Comparison of ENCODE assay signal across 9 mouse cellular contexts in the genomic region with DNA sequence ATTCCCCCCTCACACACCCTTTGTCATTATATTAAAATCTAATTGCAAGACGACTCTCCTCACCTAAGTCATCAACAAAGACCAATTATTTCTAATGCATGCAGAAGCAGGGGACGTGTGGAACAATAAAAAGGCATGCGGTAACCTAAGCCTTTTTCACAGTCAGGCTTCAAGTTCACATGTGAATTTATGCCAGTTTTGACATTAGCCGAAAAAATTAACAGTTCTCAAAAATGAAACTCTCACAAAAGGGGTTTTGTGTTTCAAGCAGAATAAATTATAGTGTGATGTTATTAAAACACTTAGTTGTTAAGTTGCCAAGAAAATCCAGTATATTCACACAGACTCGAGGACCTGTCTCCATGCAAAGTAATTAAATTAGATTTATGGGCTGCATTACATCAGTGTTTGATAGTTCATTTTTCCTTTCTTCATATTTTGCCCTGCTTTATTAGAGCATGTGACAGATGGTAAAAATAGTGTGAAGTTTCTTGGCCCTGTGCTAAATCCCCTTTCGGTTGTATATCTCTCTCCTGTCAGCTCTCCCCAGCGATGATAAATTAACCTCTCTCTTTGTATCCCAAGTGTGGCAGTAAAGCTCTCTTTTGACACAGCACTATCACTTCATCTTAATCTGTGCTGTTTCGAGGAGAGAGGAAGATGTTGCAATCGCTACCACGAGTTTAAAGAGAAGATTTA.
DNase-seq lines count a peak whose midpoint lies in the region; ATAC-seq and TF ChIP-seq lines count a peak whose summit lies in the region.
"Had no signal": no experiment of that assay in that cellular context is flagged by ENCODE, and none has a peak within 500 bp of the region (broad histone marks: within the 10 kb centered on the region; RNA-seq: fewer than 3 reads in every experiment).

No protein-coding gene starts in this region.

- H3K4me1 ChIP-seq in forebrain, embryonic 14.5 days (ENCODE audit: control insufficient read depth, insufficient read depth, low read length) = peaks cover 16% of the 10 kb centered on the region
- H3K4me1 ChIP-seq in limb, embryonic 12.5 days (replicated peaks) = peaks cover 19% of the 10 kb centered on the region
- H3K4me1 ChIP-seq in liver, postnatal 0 days (ENCODE audit: insufficient read depth) = no peaks in the 10 kb centered on the region

- H3K27me3 ChIP-seq in forebrain, embryonic 14.5 days (replicated peaks; ENCODE audit: control insufficient read depth, insufficient read depth, low read length) = no peaks in the 10 kb centered on the region
- peaks cover 34% of the 10 kb centered on the region for H3K27me3 ChIP-seq in limb, embryonic 12.5 days
- H3K27me3 ChIP-seq in liver, postnatal 0 days (ENCODE audit: insufficient read depth, low read length) = no peaks in the 10 kb centered on the region
- H3K27me3 ChIP-seq: midbrain, embryonic 12.5 days had no signal

- intact Hi-C loops in gastrocnemius, adult 2 months (cut with DNase I) = loop anchor here (1.0 to 5.0 kb wide), 2 partner anchors 153 to 286 kb away; no protein-coding TSS in a partner anchor
- intact Hi-C loops in heart, postnatal 14 days (cut with DNase I) = no loop called here

- peak overlapping the region; percentile 31; the same call in 1 of the 2 replicates for H3K27ac ChIP-seq in gastrocnemius, adult 2 months
- H3K27ac ChIP-seq in forebrain, embryonic 14.5 days (ENCODE audit: low read depth, low read length) = peak overlapping the region; percentile 29; the same call in 1 of the 2 replicates
- no peak overlapping the region for H3K27ac ChIP-seq in limb, embryonic 12.5 days
- no peak overlapping the region for H3K27ac ChIP-seq in liver, postnatal 0 days (ENCODE audit: low read depth)
- H3K27ac ChIP-seq: midbrain, embryonic 12.5 days had no signal

- TF ChIP-seq EP300 in liver, postnatal 0 days (IDR thresholded peaks at IDR 0.05; ENCODE audit: low read depth) = no peak

- no peaks in the 10 kb centered on the region for H3K9me3 ChIP-seq in forebrain, embryonic 14.5 days (replicated peaks; ENCODE audit: control insufficient read depth, low read length)
- H3K9me3 ChIP-seq in limb, embryonic 12.5 days = no peaks in the 10 kb centered on the region
- H3K9me3 ChIP-seq in liver, postnatal 0 days (ENCODE audit: low read length) = no peaks in the 10 kb centered on the region
- H3K9me3 ChIP-seq: midbrain, embryonic 12.5 days had no signal

- H3K9ac ChIP-seq in forebrain, embryonic 14.5 days (ENCODE audit: low read length) = no peak overlapping the region
- no peak overlapping the region for H3K9ac ChIP-seq in limb, embryonic 12.5 days (replicated peaks)
- H3K9ac ChIP-seq in liver, postnatal 0 days (replicated peaks) = no peak overlapping the region
- H3K9ac ChIP-seq: midbrain, embryonic 12.5 days had no signal

- ATAC-seq in forebrain, embryonic 14.5 days = peak; percentile 63
- ATAC-seq in limb, embryonic 12.5 days (ENCODE audit: insufficient number of reproducible peaks, insufficient read depth, low FRiP score, low TSS enrichment, low read depth) = peak; percentile 48; the same call in 1 of the 2 replicates
- ATAC-seq in liver, postnatal 0 days = no peak

- 21% methylated on average over 10 of the region's 10 CpGs for WGBS in forebrain, embryonic 14.5 days
- WGBS in limb, embryonic 12.5 days = 17% methylated on average over 10 of the region's 10 CpGs
- 44% methylated on average over 10 of the region's 10 CpGs for WGBS in liver, postnatal 0 days (ENCODE audit: insufficient replicate concordance)

- DNase-seq in gastrocnemius, adult 2 months = no peak
- no peak for DNase-seq in gastrocnemius, adult 18-20 months (ENCODE audit: low spot score)
- peak; percentile 93 for DNase-seq in 3T3-L1 (ENCODE audit: low read depth, low spot score)
- peak; percentile 75 for DNase-seq in forebrain, embryonic 14.5 days (ENCODE audit: low spot score)
- DNase-seq in right cerebral cortex, postnatal 4 days = no peak
- no peak for DNase-seq in heart, postnatal 14 days
- no peak for DNase-seq in liver, postnatal 0 days

- H3K36me3 ChIP-seq in forebrain, embryonic 14.5 days (ENCODE audit: control insufficient read depth, insufficient read depth, low read length) = no peaks in the 10 kb centered on the region
- H3K36me3 ChIP-seq in limb, embryonic 12.5 days = no peaks in the 10 kb centered on the region
- H3K36me3 ChIP-seq in liver, postnatal 0 days (replicated peaks; ENCODE audit: insufficient read depth, low read length) = no peaks in the 10 kb centered on the region
- H3K36me3 ChIP-seq: midbrain, embryonic 12.5 days had no signal

- H3K4me2 ChIP-seq in forebrain, embryonic 14.5 days (ENCODE audit: low read length) = no peak overlapping the region
- no peak overlapping the region for H3K4me2 ChIP-seq in limb, embryonic 12.5 days
- no peak overlapping the region for H3K4me2 ChIP-seq in liver, postnatal 0 days (ENCODE audit: low read depth, low read length)
- H3K4me2 ChIP-seq: midbrain, embryonic 12.5 days had no signal

- no peak overlapping the region for H3K4me3 ChIP-seq in gastrocnemius, adult 2 months
- H3K4me3 ChIP-seq in forebrain, embryonic 14.5 days (ENCODE audit: low read depth, low read length) = no peak overlapping the region
- H3K4me3 ChIP-seq in limb, embryonic 12.5 days (replicated peaks) = no peak overlapping the region
- no peak overlapping the region for H3K4me3 ChIP-seq in liver, postnatal 0 days (ENCODE audit: low read depth, low read length)
- H3K4me3 ChIP-seq: midbrain, embryonic 12.5 days had no signal

- TF ChIP-seq CTCF in gastrocnemius, adult 2 months (IDR thresholded peaks at IDR 0.05) = no peak
- no peak for TF ChIP-seq CTCF in liver, postnatal 0 days (IDR thresholded peaks at IDR 0.05; ENCODE audit: low read depth)

Comparison
In these comparisons a context has a peak if more than half of its experiments do, and no peak if none do; other contexts are left out.
1. DNase-seq: peak in 3T3-L1 (single experiment) and forebrain, embryonic 14.5 days (single experiment); none in gastrocnemius, adult 2 months (single experiment), gastrocnemius, adult 18-20 months (single experiment), right cerebral cortex, postnatal 4 days (single experiment), heart, postnatal 14 days (0 of 2) and liver, postnatal 0 days (single experiment).
2. H3K27ac ChIP-seq: peak in gastrocnemius, adult 2 months (single experiment) and forebrain, embryonic 14.5 days (single experiment); none in limb, embryonic 12.5 days (single experiment) and liver, postnatal 0 days (single experiment).